Mouse (Mus musculus) neural tube, embryonic 14.5 days (tissue): ENCODE measurements around the gene Mpc1. TPM values are rescaled to one million over a fixed set of nuclear protein-coding genes. Genes with fewer than 3 reads are reported as not detected.
A peak's percentile ranks its signal among the peaks of the same experiment; 100 is the strongest.
"Not testable (repeated sequence)": the region's sequence is repeated elsewhere in the genome, so short reads cannot be mapped to it uniquely, and the experiment has no call there.

Experiments
- ATAC-seq: fragments of 200-750 bp; cut with Nextera tagmentation; 2 replicates; pipeline ENCODE4 v1.8.0; 2017; ENCODE audit warnings: low read depth, mild to moderate bottlenecking, moderate TSS enrichment, moderate library complexity
- H3K27ac ChIP-seq: fragments of 300-500 bp; sonication (generic); 2 replicates; pipeline ENCODE4 v1.5.1; 2014; ENCODE audit warnings: low read depth, mild to moderate bottlenecking, control low read depth, low read length, moderate library complexity, mixed read lengths
- H3K27me3 ChIP-seq: fragments of 300-500 bp; sonication (generic); 2 replicates; pipeline ENCODE4 v1.6.1; 2014; ENCODE audit warnings: low read length; ENCODE audit not compliant: control insufficient read depth, insufficient read depth
- H3K36me3 ChIP-seq: fragments of 300-500 bp; sonication (generic); 2 replicates; pipeline ENCODE4 v1.6.1; 2014; ENCODE audit warnings: low read length, mixed read lengths; ENCODE audit not compliant: control insufficient read depth, insufficient read depth
- H3K4me1 ChIP-seq: fragments of 300-500 bp; sonication (generic); 2 replicates; pipeline ENCODE4 v1.6.1; 2014; ENCODE audit warnings: low read length; ENCODE audit not compliant: control insufficient read depth, insufficient read depth
- H3K4me2 ChIP-seq: fragments of 300-500 bp; sonication (generic); 2 replicates; pipeline ENCODE4 v1.6.1; 2014; ENCODE audit warnings: mild to moderate bottlenecking, low read depth, low read length, control low read depth
- H3K4me3 ChIP-seq: fragments of 300-500 bp; sonication (generic); 2 replicates; pipeline ENCODE4 v1.5.1; 2014; ENCODE audit warnings: low read depth, low read length, control low read depth, mixed read lengths
- H3K9ac ChIP-seq: fragments of 300-500 bp; sonication (generic); replicated peaks from 2 replicates; pipeline ENCODE4 v1.6.1; 2014; ENCODE audit warnings: low read depth, mild to moderate bottlenecking, control low read depth, low read length, mixed read lengths
- H3K9me3 ChIP-seq: fragments of 300-500 bp; sonication (generic); 2 replicates; pipeline ENCODE4 v1.6.1; 2016; ENCODE audit warnings: low read length; ENCODE audit not compliant: control insufficient read depth
- WGBS: fragments of 180-500 bp; shearing (Covaris S2); extraction: QIAGEN DNeasy Blood & Tissue Kit; methylation state at CpG from one replicate; pipeline ENCODE4 v1.1.7; 2014; 5-methylcytosine and 5-hydroxymethylcytosine counted together
- polyA plus RNA-seq: library from polyadenylated mRNA; unstranded; fragments of >200 nt; fragmentation: Nextera tagmentation; extraction: Ambion mirVana; gene quantifications from 2 replicates; pipeline ENCODE4 v1.2.1, GENCODE M21; 2014

Gene Mpc1
- polyA plus RNA-seq, 1 experiment from 2014 or later = 480 TPM

GRCm38 (mm10) chr17:8303671-8304070 is 21.0 kb downstream of the Mpc1 start:
- no peak overlapping the region for H3K4me3 ChIP-seq
- no peaks in the 10 kb centered on the region for H3K4me1 ChIP-seq
- no peak for ATAC-seq
- H3K4me2 ChIP-seq = no peak overlapping the region
- H3K9ac ChIP-seq = no peak overlapping the region
- no peaks in the 10 kb centered on the region for H3K27me3 ChIP-seq
- no peak overlapping the region for H3K27ac ChIP-seq
- WGBS = 63% methylated on average over 5 of the region's 5 CpGs
- no peaks in the 10 kb centered on the region for H3K9me3 ChIP-seq
- H3K36me3 ChIP-seq = 0 out of 2 replicates have a peak, but pooled peaks cover 3% of the 10 kb centered on the region

- WGBS = 30% methylated on average over 3 of the region's 3 CpGs
- no peaks in the 10 kb centered on the region for H3K4me1 ChIP-seq
- no peaks in the 10 kb centered on the region for H3K36me3 ChIP-seq
- no peak overlapping the region for H3K9ac ChIP-seq
- no peaks in the 10 kb centered on the region for H3K9me3 ChIP-seq
- no peak overlapping the region for H3K4me3 ChIP-seq
- ATAC-seq = no peak
- H3K27me3 ChIP-seq = no peaks in the 10 kb centered on the region
- no peak overlapping the region for H3K27ac ChIP-seq
- H3K4me2 ChIP-seq = no peak overlapping the region
Observed at GRCm38 (mm10) chr17:8305801-8306200, 23.1 kb downstream of the Mpc1 start.

GRCm38 (mm10) chr17:8310838-8311614 is 28.3 kb downstream of the Mpc1 start, which contains the start of gene Sft2d1:
Gene Sft2d1, plus strand, starts transcription at chr17:8311102.
- peak within 1 kb of the TSS; percentile 81 for H3K27ac ChIP-seq
- WGBS = under 1% methylated on average over 51 of the region's 54 CpGs
- no peaks in the 10 kb centered on the region for H3K36me3 ChIP-seq
- no peaks in the 10 kb centered on the region for H3K27me3 ChIP-seq
- ATAC-seq = peak; percentile 94
- no peaks in the 10 kb centered on the region for H3K9me3 ChIP-seq
- peaks cover 13% of the 10 kb centered on the region for H3K4me1 ChIP-seq
- peak within 1 kb of the TSS; percentile 50 for H3K4me2 ChIP-seq
- peak within 1 kb of the TSS; percentile 43 for H3K9ac ChIP-seq
- H3K4me3 ChIP-seq = peak within 1 kb of the TSS; percentile 80

- peak overlapping the region; percentile 43; the same call in 1 of the 2 replicates for H3K9ac ChIP-seq
- H3K36me3 ChIP-seq = no peaks in the 10 kb centered on the region
- H3K9me3 ChIP-seq = no peaks in the 10 kb centered on the region
- 56% methylated on average over 3 of the region's 3 CpGs for WGBS
- H3K27me3 ChIP-seq = no peaks in the 10 kb centered on the region
- H3K4me2 ChIP-seq = peak overlapping the region; percentile 50
- peaks cover 13% of the 10 kb centered on the region for H3K4me1 ChIP-seq
- H3K4me3 ChIP-seq = peak overlapping the region; percentile 80
- ATAC-seq = no peak
- H3K27ac ChIP-seq = no peak overlapping the region
Observed at GRCm38 (mm10) chr17:8311751-8312150, 29.0 kb downstream of the Mpc1 start.

- no peak overlapping the region for H3K27ac ChIP-seq
- H3K27me3 ChIP-seq = no peaks in the 10 kb centered on the region
- no peak overlapping the region for H3K4me3 ChIP-seq
- H3K36me3 ChIP-seq = no peaks in the 10 kb centered on the region
- H3K4me1 ChIP-seq = peaks cover 13% of the 10 kb centered on the region
- WGBS = 91% methylated on average over 3 of the region's 3 CpGs
- H3K9ac ChIP-seq = no peak overlapping the region
- ATAC-seq = no peak
- no peak overlapping the region for H3K4me2 ChIP-seq
- no peaks in the 10 kb centered on the region for H3K9me3 ChIP-seq
Observed at GRCm38 (mm10) chr17:8313976-8314375, 31.3 kb downstream of the Mpc1 start.

- H3K4me3 ChIP-seq = no peak overlapping the region
- no peak overlapping the region for H3K9ac ChIP-seq
- ATAC-seq = no peak
- H3K27ac ChIP-seq = no peak overlapping the region
- no peaks in the 10 kb centered on the region for H3K27me3 ChIP-seq
- no peaks in the 10 kb centered on the region for H3K9me3 ChIP-seq
- WGBS = 95% methylated on average over 1 of the region's 1 CpGs
- no peaks in the 10 kb centered on the region for H3K36me3 ChIP-seq
- H3K4me2 ChIP-seq = no peak overlapping the region
- H3K4me1 ChIP-seq = peaks cover 13% of the 10 kb centered on the region
Observed at GRCm38 (mm10) chr17:8316251-8316650, 33.5 kb downstream of the Mpc1 start.

- not testable (repeated sequence) for ATAC-seq, H3K27ac ChIP-seq, H3K4me3 ChIP-seq, H3K4me2 ChIP-seq, H3K9me3 ChIP-seq, H3K9ac ChIP-seq, H3K4me1 ChIP-seq, H3K27me3 ChIP-seq
- H3K36me3 ChIP-seq = peaks cover 14% of the 10 kb centered on the region
- 89% methylated on average over 8 of the region's 11 CpGs for WGBS
Observed at GRCm38 (mm10) chr17:8326877-8327276, 44.2 kb downstream of the Mpc1 start.

GRCm38 (mm10) chr17:8328511-8329174 is 45.9 kb downstream of the Mpc1 start:
- Histone ChIP-seq H3K9me3 (no peaks in the 10 kb centered on the region), H3K36me3 (peaks cover 4% of the 10 kb centered on the region; the same call in 1 of the 2 replicates), H3K4me3 (no peak overlapping the region), H3K27ac (no peak overlapping the region), H3K4me1 (no peaks in the 10 kb centered on the region), H3K9ac (no peak overlapping the region), H3K27me3 (no peaks in the 10 kb centered on the region), H3K4me2 (no peak overlapping the region)
- WGBS = 71% methylated on average over 7 of the region's 7 CpGs
- ATAC-seq = no peak

- no peak overlapping the region for H3K27ac ChIP-seq
- no peaks in the 10 kb centered on the region for H3K4me1 ChIP-seq
- H3K27me3 ChIP-seq = no peaks in the 10 kb centered on the region
- H3K9me3 ChIP-seq = no peaks in the 10 kb centered on the region
- H3K4me3 ChIP-seq = no peak overlapping the region
- H3K9ac ChIP-seq = no peak overlapping the region
- H3K36me3 ChIP-seq = no peaks in the 10 kb centered on the region; the same call in 1 of the 2 replicates
- ATAC-seq = no peak
- H3K4me2 ChIP-seq = no peak overlapping the region
- 76% methylated on average over 5 of the region's 5 CpGs for WGBS
Observed at GRCm38 (mm10) chr17:8330602-8331001, 47.9 kb downstream of the Mpc1 start.
